Mouse (Mus musculus): ENCODE measurements around the gene Nubp2. TPM values are rescaled to one million over a fixed set of nuclear protein-coding genes. Genes with fewer than 3 reads are reported as not detected.
A peak's percentile ranks its signal among the peaks of the same experiment; 100 is the strongest.

The Nubp2 gene
- total and polyA plus RNA-seq, 3 experiments, result 46.9 to 103 (median 92.9) TPM

GRCm38 (mm10) chr17:24873695-24874404 is 12.3 kb downstream of the Nubp2 start:
- Histone ChIP-seq H3K9me3 (replicated peaks) (no peaks in the 10 kb centered on the region), H3K4me3 (ENCODE audit: low read depth, low read length) (no peak overlapping the region), H3K4me1 (ENCODE audit: insufficient read depth, low read depth, low read length) (peaks cover 16% of the 10 kb centered on the region), H3K36me3 (replicated peaks) (no peaks in the 10 kb centered on the region), H3K27me3 (ENCODE audit: insufficient read depth, low read length) (peaks cover 25% of the 10 kb centered on the region; the same call in 1 of the 2 replicates)
- ATAC-seq (ENCODE audit: extremely low read depth, insufficient number of reproducible peaks, low FRiP score, poor library complexity, severe bottlenecking) (no peak), DNase-seq (ENCODE audit: low spot score) (no peak)
- TF ChIP-seq TAL1 (conservative IDR thresholded peaks at IDR 0.05; ENCODE audit: low read depth, low read length) (no peak), GATA1 (IDR thresholded peaks at IDR 0.05; ENCODE audit: borderline replicate concordance, low read length) (no peak), GATA2 (IDR thresholded peaks at IDR 0.05; ENCODE audit: borderline replicate concordance, low read depth, low read length) (no peak), POLR2AphosphoS5 (IDR thresholded peaks at IDR 0.05; ENCODE audit: insufficient replicate concordance, low read depth, low read length) (no peak), CTCF (IDR thresholded peaks at IDR 0.05; ENCODE audit: low read depth, low read length) (no peak)

GRCm38 (mm10) chr17:24867914-24868313 is 18.2 kb downstream of the Nubp2 start:
- ATAC-seq (ENCODE audit: extremely low read depth, insufficient number of reproducible peaks, low FRiP score, poor library complexity, severe bottlenecking), result no peak
- DNase-seq (ENCODE audit: low spot score), result no peak
- no peak for TF ChIP-seq POLR2AphosphoS5 (IDR thresholded peaks at IDR 0.05; ENCODE audit: insufficient replicate concordance, low read depth, low read length)
- no peak for TF ChIP-seq CTCF (IDR thresholded peaks at IDR 0.05; ENCODE audit: low read depth, low read length)
- TF ChIP-seq GATA1 (IDR thresholded peaks at IDR 0.05; ENCODE audit: borderline replicate concordance, low read length), result no peak
- TF ChIP-seq TAL1 (conservative IDR thresholded peaks at IDR 0.05; ENCODE audit: low read depth, low read length), result no peak
- no peak for TF ChIP-seq GATA2 (IDR thresholded peaks at IDR 0.05; ENCODE audit: borderline replicate concordance, low read depth, low read length)
- no peaks in the 10 kb centered on the region for H3K4me1 ChIP-seq (ENCODE audit: insufficient read depth, low read depth, low read length)
- no peak overlapping the region for H3K4me3 ChIP-seq (ENCODE audit: low read depth, low read length)
- no peaks in the 10 kb centered on the region for H3K9me3 ChIP-seq (replicated peaks)
- peaks cover 7% of the 10 kb centered on the region; the same call in 1 of the 2 replicates for H3K27me3 ChIP-seq (ENCODE audit: insufficient read depth, low read length)
- H3K36me3 ChIP-seq (replicated peaks), result peaks cover 49% of the 10 kb centered on the region

GRCm38 (mm10) chr17:24865776-24866175 is 20.4 kb downstream of the Nubp2 start, which contains the start of gene Igfals:
Gene Igfals, plus strand, starts transcription at chr17:24865997.
- Histone ChIP-seq H3K36me3 (replicated peaks) (peaks cover 70% of the 10 kb centered on the region), H3K9me3 (replicated peaks) (no peaks in the 10 kb centered on the region), H3K4me3 (ENCODE audit: low read depth, low read length) (no peak within 1 kb of the TSS), H3K27me3 (ENCODE audit: insufficient read depth, low read length) (peaks cover 3% of the 10 kb centered on the region; the same call in 1 of the 2 replicates), H3K4me1 (ENCODE audit: insufficient read depth, low read depth, low read length) (no peaks in the 10 kb centered on the region)
- ATAC-seq (ENCODE audit: extremely low read depth, insufficient number of reproducible peaks, low FRiP score, poor library complexity, severe bottlenecking) (no peak), DNase-seq (ENCODE audit: low spot score) (no peak)
- TF ChIP-seq CTCF (IDR thresholded peaks at IDR 0.05; ENCODE audit: low read depth, low read length), result no peak
- TF ChIP-seq GATA1 (IDR thresholded peaks at IDR 0.05; ENCODE audit: borderline replicate concordance, low read length), result no peak
- no peak for TF ChIP-seq POLR2AphosphoS5 (IDR thresholded peaks at IDR 0.05; ENCODE audit: insufficient replicate concordance, low read depth, low read length)
- no peak for TF ChIP-seq GATA2 (IDR thresholded peaks at IDR 0.05; ENCODE audit: borderline replicate concordance, low read depth, low read length)
- no peak for TF ChIP-seq TAL1 (conservative IDR thresholded peaks at IDR 0.05; ENCODE audit: low read depth, low read length)

- Histone ChIP-seq H3K36me3 (replicated peaks) (peaks cover 94% of the 10 kb centered on the region), H3K4me1 (ENCODE audit: insufficient read depth, low read depth, low read length) (peaks cover 29% of the 10 kb centered on the region), H3K27me3 (ENCODE audit: insufficient read depth, low read length) (no peaks in the 10 kb centered on the region), H3K9me3 (replicated peaks) (no peaks in the 10 kb centered on the region), H3K4me3 (ENCODE audit: low read depth, low read length) (no peak overlapping the region)
- DNase-seq (ENCODE audit: low spot score), result no peak
- ATAC-seq (ENCODE audit: extremely low read depth, insufficient number of reproducible peaks, low FRiP score, poor library complexity, severe bottlenecking), result no peak
- TF ChIP-seq GATA2 (IDR thresholded peaks at IDR 0.05; ENCODE audit: borderline replicate concordance, low read depth, low read length) (no peak), TAL1 (conservative IDR thresholded peaks at IDR 0.05; ENCODE audit: low read depth, low read length) (no peak), CTCF (IDR thresholded peaks at IDR 0.05; ENCODE audit: low read depth, low read length) (no peak), POLR2AphosphoS5 (IDR thresholded peaks at IDR 0.05; ENCODE audit: insufficient replicate concordance, low read depth, low read length) (no peak), GATA1 (IDR thresholded peaks at IDR 0.05; ENCODE audit: borderline replicate concordance, low read length) (no peak)
Observed at GRCm38 (mm10) chr17:24861785-24862184, 24.4 kb downstream of the Nubp2 start.

GRCm38 (mm10) chr17:24860076-24860475 is 26.1 kb downstream of the Nubp2 start:
- Histone ChIP-seq H3K27me3 (ENCODE audit: insufficient read depth, low read length) (no peaks in the 10 kb centered on the region), H3K36me3 (replicated peaks) (peaks cover 95% of the 10 kb centered on the region), H3K4me3 (ENCODE audit: low read depth, low read length) (0 out of 2 replicates have a peak overlapping the region, but pooled peaks have one; percentile 18), H3K4me1 (ENCODE audit: insufficient read depth, low read depth, low read length) (peaks cover 29% of the 10 kb centered on the region), H3K9me3 (replicated peaks) (no peaks in the 10 kb centered on the region)
- ATAC-seq (ENCODE audit: extremely low read depth, insufficient number of reproducible peaks, low FRiP score, poor library complexity, severe bottlenecking), result no peak
- DNase-seq (ENCODE audit: low spot score), result no peak
- TF ChIP-seq GATA2 (IDR thresholded peaks at IDR 0.05; ENCODE audit: borderline replicate concordance, low read depth, low read length), result no peak
- no peak for TF ChIP-seq POLR2AphosphoS5 (IDR thresholded peaks at IDR 0.05; ENCODE audit: insufficient replicate concordance, low read depth, low read length)
- TF ChIP-seq CTCF (IDR thresholded peaks at IDR 0.05; ENCODE audit: low read depth, low read length), result no peak
- no peak for TF ChIP-seq GATA1 (IDR thresholded peaks at IDR 0.05; ENCODE audit: borderline replicate concordance, low read length)
- no peak for TF ChIP-seq TAL1 (conservative IDR thresholded peaks at IDR 0.05; ENCODE audit: low read depth, low read length)

GRCm38 (mm10) chr17:24858967-24859366 is 27.2 kb downstream of the Nubp2 start:
- TF ChIP-seq GATA2 (IDR thresholded peaks at IDR 0.05; ENCODE audit: borderline replicate concordance, low read depth, low read length) (no peak), CTCF (IDR thresholded peaks at IDR 0.05; ENCODE audit: low read depth, low read length) (no peak), GATA1 (IDR thresholded peaks at IDR 0.05; ENCODE audit: borderline replicate concordance, low read length) (no peak), POLR2AphosphoS5 (IDR thresholded peaks at IDR 0.05; ENCODE audit: insufficient replicate concordance, low read depth, low read length) (no peak), TAL1 (conservative IDR thresholded peaks at IDR 0.05; ENCODE audit: low read depth, low read length) (peak; percentile 62)
- Histone ChIP-seq H3K4me1 (ENCODE audit: insufficient read depth, low read depth, low read length) (peaks cover 29% of the 10 kb centered on the region), H3K4me3 (ENCODE audit: low read depth, low read length) (no peak overlapping the region), H3K27me3 (ENCODE audit: insufficient read depth, low read length) (no peaks in the 10 kb centered on the region), H3K9me3 (replicated peaks) (no peaks in the 10 kb centered on the region), H3K36me3 (replicated peaks) (peaks cover 93% of the 10 kb centered on the region)
- DNase-seq (ENCODE audit: low spot score), result peak; percentile 71
- peak; percentile 60 for ATAC-seq (ENCODE audit: extremely low read depth, insufficient number of reproducible peaks, low FRiP score, poor library complexity, severe bottlenecking)
